Mouse (Mus musculus): ENCODE measurements around the gene Dph7. TPM values are rescaled to one million over a fixed set of nuclear protein-coding genes. Genes with fewer than 3 reads are reported as not detected.

Dph7 gene
- total and polyA plus RNA-seq, 2 experiments from 2014 or later: 11.7 to 24.8 TPM

DNA sequence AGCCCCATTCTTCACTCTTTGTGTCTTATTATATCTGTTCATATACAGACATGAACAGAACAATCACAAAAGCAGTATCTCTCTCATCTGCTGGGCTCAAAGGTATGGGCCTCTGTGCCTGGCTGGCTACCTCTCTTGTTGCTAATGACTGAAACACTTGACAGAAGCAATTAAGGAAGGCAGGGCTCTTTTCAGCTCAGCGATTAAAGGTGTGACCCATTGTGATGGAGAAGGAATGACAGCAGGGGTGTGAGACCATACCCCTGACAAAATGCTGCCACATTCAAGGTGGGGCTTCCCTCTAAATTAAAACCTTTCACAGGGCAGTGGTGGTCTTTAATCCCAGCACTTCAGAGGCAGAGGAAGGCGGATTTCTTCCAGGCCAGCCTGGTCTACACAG lies 25.6 kb downstream of the Dph7 start:
- WGBS: 48% methylated on average over 2 of the region's 2 CpGs
- TF ChIP-seq CTCF (IDR thresholded peaks at IDR 0.05; ENCODE audit: low read depth): no peak
- TF ChIP-seq EP300 (IDR thresholded peaks at IDR 0.05; ENCODE audit: low read depth): no peak
- Histone ChIP-seq H3K9ac (replicated peaks; ENCODE audit: low read depth, low read length) (no peak overlapping the region), H3K4me2 (ENCODE audit: low read depth, low read length) (no peak overlapping the region), H3K4me3 (ENCODE audit: low read depth, low read length) (no peak overlapping the region), H3K36me3 (replicated peaks; ENCODE audit: control insufficient read depth, insufficient read depth, low read length) (peaks cover 41% of the 10 kb centered on the region), H3K27me3 (ENCODE audit: control insufficient read depth, insufficient read depth, low read length) (no peaks in the 10 kb centered on the region), H3K9me3 (replicated peaks; ENCODE audit: control insufficient read depth, low read length) (no peaks in the 10 kb centered on the region), H3K27ac (ENCODE audit: low read depth) (no peak overlapping the region), H3K4me1 (ENCODE audit: control insufficient read depth, insufficient read depth) (no peaks in the 10 kb centered on the region)
- DNase-seq (ENCODE audit: low spot score) (no peak), ATAC-seq (ENCODE audit: insufficient read depth, low read depth) (no peak)

- no peak for DNase-seq (ENCODE audit: low spot score)
- no peak for ATAC-seq (ENCODE audit: insufficient read depth, low read depth)
- peaks cover 15% of the 10 kb centered on the region for H3K36me3 ChIP-seq (replicated peaks; ENCODE audit: control insufficient read depth, insufficient read depth, low read length)
- TF ChIP-seq CTCF (IDR thresholded peaks at IDR 0.05; ENCODE audit: low read depth) (no peak), EP300 (IDR thresholded peaks at IDR 0.05; ENCODE audit: low read depth) (no peak)
- no peak overlapping the region for H3K4me2 ChIP-seq (ENCODE audit: low read depth, low read length)
- 90% methylated on average over 6 of the region's 6 CpGs for WGBS
- H3K27me3 ChIP-seq (ENCODE audit: control insufficient read depth, insufficient read depth, low read length): no peaks in the 10 kb centered on the region
- H3K27ac ChIP-seq (ENCODE audit: low read depth): no peak overlapping the region
- H3K9me3 ChIP-seq (replicated peaks; ENCODE audit: control insufficient read depth, low read length): no peaks in the 10 kb centered on the region
- no peak overlapping the region for H3K4me3 ChIP-seq (ENCODE audit: low read depth, low read length)
- H3K9ac ChIP-seq (replicated peaks; ENCODE audit: low read depth, low read length): no peak overlapping the region
- no peaks in the 10 kb centered on the region for H3K4me1 ChIP-seq (ENCODE audit: control insufficient read depth, insufficient read depth)
These were observed 33.1 kb downstream of the Dph7 start for GRCm38 (mm10) chr2:24995332-24995731.

- H3K4me3 ChIP-seq (ENCODE audit: low read depth, low read length): no peak overlapping the region
- TF ChIP-seq EP300 (IDR thresholded peaks at IDR 0.05; ENCODE audit: low read depth) (no peak), CTCF (IDR thresholded peaks at IDR 0.05; ENCODE audit: low read depth) (no peak)
- no peak for DNase-seq (ENCODE audit: low spot score)
- H3K4me1 ChIP-seq (ENCODE audit: control insufficient read depth, insufficient read depth): no peaks in the 10 kb centered on the region
- no peak overlapping the region for H3K27ac ChIP-seq (ENCODE audit: low read depth)
- H3K27me3 ChIP-seq (ENCODE audit: control insufficient read depth, insufficient read depth, low read length): no peaks in the 10 kb centered on the region
- WGBS: 84% methylated on average over 2 of the region's 2 CpGs
- ATAC-seq (ENCODE audit: insufficient read depth, low read depth): no peak
- no peak overlapping the region for H3K9ac ChIP-seq (replicated peaks; ENCODE audit: low read depth, low read length)
- H3K4me2 ChIP-seq (ENCODE audit: low read depth, low read length): no peak overlapping the region
- no peaks in the 10 kb centered on the region for H3K9me3 ChIP-seq (replicated peaks; ENCODE audit: control insufficient read depth, low read length)
- peaks cover 14% of the 10 kb centered on the region for H3K36me3 ChIP-seq (replicated peaks; ENCODE audit: control insufficient read depth, insufficient read depth, low read length)
These were observed 34.3 kb downstream of the Dph7 start for GRCm38 (mm10) chr2:24996471-24996870.

DNA sequence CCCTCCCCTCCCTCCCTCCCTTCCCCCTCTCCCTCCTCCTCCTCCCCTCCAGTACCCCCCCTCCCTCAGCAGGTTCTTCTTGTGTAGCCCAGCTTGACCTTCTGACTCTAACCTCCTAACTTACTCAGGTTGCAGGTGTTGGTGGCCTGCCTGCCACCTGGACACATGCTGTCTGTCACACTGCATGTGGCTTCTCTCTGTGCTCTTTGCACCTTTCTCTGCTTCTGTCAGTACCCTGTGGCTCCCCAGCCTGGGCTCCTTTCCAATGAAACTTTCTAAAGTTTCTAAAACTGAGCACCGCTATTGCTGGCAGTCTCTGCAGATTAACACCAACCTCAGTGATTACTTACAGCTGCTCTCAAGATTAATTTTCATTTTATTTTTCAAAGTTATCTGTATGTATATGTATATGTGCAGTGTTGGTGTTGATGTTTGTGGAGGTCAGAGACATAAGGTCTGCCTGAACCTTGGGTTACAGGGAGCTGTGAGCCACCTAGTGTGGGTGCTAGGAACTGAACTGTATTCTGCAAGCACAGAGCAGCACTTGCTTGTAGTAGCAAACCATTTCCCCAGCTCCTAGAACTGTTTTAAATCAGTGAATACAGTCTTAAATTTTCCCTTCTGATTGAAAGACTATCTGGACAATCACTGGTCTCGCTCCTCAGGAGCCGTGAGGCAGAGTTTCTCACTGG lies 38.5 kb downstream of the Dph7 start:
- H3K27me3 ChIP-seq (ENCODE audit: control insufficient read depth, insufficient read depth, low read length): no peaks in the 10 kb centered on the region
- DNase-seq (ENCODE audit: low spot score) (peak; percentile 21), ATAC-seq (ENCODE audit: insufficient read depth, low read depth) (no peak)
- H3K36me3 ChIP-seq (replicated peaks; ENCODE audit: control insufficient read depth, insufficient read depth, low read length): peaks cover 20% of the 10 kb centered on the region
- no peak overlapping the region for H3K9ac ChIP-seq (replicated peaks; ENCODE audit: low read depth, low read length)
- no peak for TF ChIP-seq EP300 (IDR thresholded peaks at IDR 0.05; ENCODE audit: low read depth)
- TF ChIP-seq CTCF (IDR thresholded peaks at IDR 0.05; ENCODE audit: low read depth): peak; percentile 62
- no peak overlapping the region for H3K27ac ChIP-seq (ENCODE audit: low read depth)
- H3K4me3 ChIP-seq (ENCODE audit: low read depth, low read length): no peak overlapping the region
- 57% methylated on average over 3 of the region's 3 CpGs for WGBS
- H3K4me1 ChIP-seq (ENCODE audit: control insufficient read depth, insufficient read depth): no peaks in the 10 kb centered on the region
- no peak overlapping the region for H3K4me2 ChIP-seq (ENCODE audit: low read depth, low read length)
- no peaks in the 10 kb centered on the region for H3K9me3 ChIP-seq (replicated peaks; ENCODE audit: control insufficient read depth, low read length)

GRCm38 (mm10) chr2:25003946-25004786 lies 42.0 kb downstream of the Dph7 start:
- DNase-seq (ENCODE audit: low spot score): no peak
- Histone ChIP-seq H3K27me3 (ENCODE audit: control insufficient read depth, insufficient read depth, low read length) (no peaks in the 10 kb centered on the region), H3K4me2 (ENCODE audit: low read depth, low read length) (no peak overlapping the region), H3K36me3 (replicated peaks; ENCODE audit: control insufficient read depth, insufficient read depth, low read length) (0 out of 2 replicates have a peak, but pooled peaks cover 6% of the 10 kb centered on the region), H3K9me3 (replicated peaks; ENCODE audit: control insufficient read depth, low read length) (no peaks in the 10 kb centered on the region), H3K27ac (ENCODE audit: low read depth) (no peak overlapping the region), H3K4me1 (ENCODE audit: control insufficient read depth, insufficient read depth) (no peaks in the 10 kb centered on the region), H3K4me3 (ENCODE audit: low read depth, low read length) (no peak overlapping the region), H3K9ac (replicated peaks; ENCODE audit: low read depth, low read length) (no peak overlapping the region)
- no peak for ATAC-seq (ENCODE audit: insufficient read depth, low read depth)
- TF ChIP-seq EP300 (IDR thresholded peaks at IDR 0.05; ENCODE audit: low read depth): no peak
- 79% methylated on average over 9 of the region's 9 CpGs for WGBS
